Mouse (Mus musculus) activated CD4-positive, CD25-positive, alpha-beta regulatory T cell, adult 9 weeks (primary cell): Measurements from ENCODE around the gene Cldn34c1. TPM values are rescaled to one million over a fixed set of nuclear protein-coding genes. Genes with fewer than 3 reads are reported as not detected.

Experiments used
- polyA plus RNA-seq: library from polyadenylated mRNA; unstranded; fragments of 100-300 nt; shearing (Covaris generic); gene quantifications from one replicate; pipeline ENCODE4 v1.2.1, GENCODE M21; 2017

Cldn34c1 gene
- 1.6 TPM for polyA plus RNA-seq

DNA sequence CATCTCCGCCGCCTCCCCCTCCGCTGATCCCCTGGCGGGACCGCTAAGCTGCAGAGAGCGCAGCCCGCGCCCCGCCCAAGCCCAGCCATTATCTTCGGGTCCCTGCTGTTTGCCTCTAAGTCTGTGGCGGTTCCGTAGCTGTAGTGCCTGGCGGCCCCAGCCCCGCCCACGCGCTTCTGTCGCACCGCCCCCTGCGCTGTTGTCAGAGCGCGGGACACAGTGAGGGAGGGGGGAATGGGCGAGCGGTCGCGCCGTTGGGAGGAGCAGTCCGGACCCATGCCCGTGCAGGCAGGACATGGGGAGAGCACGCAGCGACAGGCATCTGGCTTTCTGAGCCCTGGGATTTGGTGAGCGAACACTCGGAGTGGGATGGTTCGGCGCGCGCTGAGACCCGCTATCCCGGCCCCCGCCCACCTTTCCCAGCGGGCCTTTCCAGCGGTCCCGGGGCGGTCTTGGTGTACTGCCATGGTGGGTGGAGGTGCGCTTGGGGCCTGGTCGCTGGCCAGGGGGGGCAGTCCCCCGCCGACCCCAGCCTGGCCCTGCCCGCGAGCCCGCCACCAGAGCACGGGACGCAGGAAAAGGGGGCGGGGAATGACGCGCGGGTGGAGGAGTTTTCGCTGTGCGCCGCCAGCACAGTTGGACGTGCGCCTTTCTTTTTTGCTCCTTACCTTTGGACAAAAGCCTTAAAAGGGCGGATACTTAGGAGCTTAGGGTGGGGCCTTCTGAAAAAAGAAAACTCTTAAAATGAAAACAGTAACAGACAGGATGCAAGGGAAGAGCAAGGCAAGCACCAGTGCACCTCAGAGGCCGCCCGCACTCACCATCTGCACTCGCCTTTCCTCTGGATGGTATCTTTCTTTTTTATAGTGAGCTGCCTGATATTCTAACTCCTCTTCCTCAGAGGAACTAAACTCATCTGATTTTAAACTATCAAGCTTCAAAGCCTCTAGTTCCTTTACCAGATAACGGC lies at the start of gene Cldn34c1:
Gene Cldn34c1, plus strand, starts transcription at position 205 of the 970 bp plus-strand sequence.

DNA sequence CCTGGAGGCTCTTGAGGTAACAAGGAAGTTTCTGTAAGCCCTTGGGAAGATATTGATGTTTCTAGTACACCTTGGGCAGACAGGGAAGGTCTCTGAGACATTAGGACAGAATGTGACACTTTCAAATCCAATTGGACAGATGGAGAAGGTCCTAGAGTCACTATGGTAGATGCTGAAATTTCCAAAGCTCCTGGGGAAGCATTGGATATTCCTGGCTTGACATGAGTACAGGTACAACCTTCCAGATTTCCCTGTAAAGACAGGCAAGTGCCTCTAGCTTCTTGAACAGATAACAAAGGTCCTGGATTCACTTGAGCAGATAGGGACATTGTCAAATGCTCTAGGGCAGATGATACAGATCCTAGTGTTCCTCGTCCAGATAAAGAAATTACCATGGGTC lies 119.1 kb downstream of the Cldn34c1 start, which contains the start of gene Srsx:
Gene Srsx, minus strand, starts transcription at position 101 of the 400 bp plus-strand sequence.

Other genes with a start within 250 kb of the Cldn34c1 start
- gene Gm17521, start 73.8 kb upstream of the Cldn34c1 start, polyA plus RNA-seq = not detected
- gene Srsx, start 119.0 kb downstream of the Cldn34c1 start, polyA plus RNA-seq = not detected
- not detected for gene Gm17577, start 143.4 kb downstream of the Cldn34c1 start, polyA plus RNA-seq